Mouse (Mus musculus): ENCODE results near the gene Tnfrsf25.

The Tnfrsf25 gene

DNA sequence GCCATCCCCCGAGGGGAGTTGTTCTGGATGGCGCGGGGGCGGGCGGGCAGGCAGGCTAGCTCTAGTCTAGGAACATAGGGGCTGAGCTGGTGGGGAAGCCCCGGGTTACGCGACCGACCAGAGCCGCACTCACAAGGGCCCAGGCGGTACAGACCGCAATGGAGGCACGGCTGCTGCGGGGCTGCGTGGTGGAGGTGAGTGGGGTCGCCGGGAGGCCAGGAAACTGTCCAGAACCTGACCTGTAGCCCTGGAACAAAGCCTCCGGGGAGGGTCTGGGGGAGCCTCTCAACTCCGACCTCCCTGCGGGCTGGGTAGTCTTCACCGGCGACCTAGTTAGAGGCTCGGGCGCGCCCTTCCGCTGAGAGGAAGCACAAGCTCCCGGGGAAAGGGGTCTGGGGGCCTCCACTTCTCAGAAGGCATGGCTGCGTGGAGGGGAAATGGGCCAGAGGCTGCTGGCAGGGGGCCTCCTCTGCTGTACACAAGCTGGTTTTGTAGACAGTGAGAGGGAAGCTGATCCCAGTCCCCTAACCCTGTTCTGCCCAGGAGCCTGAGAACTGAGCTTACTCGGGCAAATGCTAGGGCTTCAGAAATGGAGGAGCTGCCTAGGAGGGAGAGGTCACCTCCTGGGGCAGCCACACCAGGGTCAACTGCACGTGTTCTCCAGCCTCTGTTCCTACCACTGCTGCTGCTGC is at the start of gene Tnfrsf25:
Tnfrsf25 (plus strand) TSS at position 14 of the 692 bp plus-strand sequence.
- CTCF ChIA-PET = no interaction called here

DNA sequence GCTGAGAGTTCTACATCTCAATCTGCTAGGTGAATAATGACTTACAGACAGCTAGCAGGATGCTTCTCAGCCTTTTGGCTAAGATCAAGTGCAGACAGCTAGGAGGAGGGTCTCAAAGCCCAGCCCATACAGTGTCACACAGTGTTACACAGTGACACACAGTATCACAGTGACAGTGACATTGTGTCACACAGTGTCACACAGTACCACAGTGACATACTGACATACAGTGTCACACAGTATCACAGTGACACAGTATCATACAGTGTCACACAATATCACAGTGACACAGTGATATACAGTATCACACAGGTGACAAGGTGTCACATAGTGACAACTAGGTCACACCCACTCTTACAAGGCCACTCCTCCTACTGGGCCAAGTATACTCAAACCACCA is 48.5 kb upstream of the Tnfrsf25 start:
- CTCF ChIA-PET = no interaction called here

DNA sequence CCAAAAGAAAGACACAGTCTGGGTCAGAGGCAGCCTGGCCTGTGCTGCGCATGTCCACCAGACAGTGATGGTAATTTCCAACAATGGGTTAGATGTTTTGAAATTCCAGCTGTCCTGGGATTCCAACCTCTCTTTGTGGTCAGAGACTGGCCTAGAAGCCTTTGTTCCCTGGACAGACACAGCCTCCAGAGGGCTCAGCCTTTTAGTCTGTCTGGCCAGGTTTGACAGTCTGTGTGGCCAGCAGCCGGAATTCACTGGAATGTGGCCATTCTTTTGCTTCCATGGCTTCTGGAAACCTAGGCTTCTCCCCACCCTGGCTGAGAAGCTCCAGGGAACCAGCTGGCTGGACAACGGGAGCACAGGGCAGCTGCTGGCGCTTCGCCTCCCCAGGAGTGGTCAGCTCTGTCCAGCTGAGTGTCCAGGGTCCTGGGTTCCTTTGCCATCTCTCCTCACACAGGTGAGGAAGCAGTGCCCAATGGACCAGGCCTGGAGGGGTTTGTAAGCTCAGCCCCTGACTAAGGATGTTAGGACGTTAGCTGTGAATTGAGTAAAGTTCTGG is 47.5 kb upstream of the Tnfrsf25 start:
- CTCF ChIA-PET = no interaction called here

DNA sequence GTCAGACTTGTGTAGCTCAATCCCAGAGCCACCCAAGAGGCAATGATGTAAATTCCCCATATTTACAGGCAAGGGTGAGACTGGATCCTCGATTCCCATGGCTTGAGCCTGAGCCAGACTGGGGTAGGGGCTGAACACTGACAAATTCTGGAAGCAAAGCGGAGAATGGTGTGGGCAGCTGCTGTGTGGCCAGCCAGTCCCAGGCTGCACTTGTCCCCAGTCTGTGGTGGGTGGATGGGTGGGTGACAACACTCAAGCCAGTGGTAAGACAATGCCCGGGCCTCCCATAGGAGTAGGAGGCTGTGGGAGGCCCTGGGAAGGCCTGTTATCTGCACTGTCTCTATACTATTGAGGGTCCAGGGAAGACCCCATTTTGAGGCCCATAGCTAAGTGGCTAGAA is 46.5 kb upstream of the Tnfrsf25 start:
- CTCF ChIA-PET = no interaction called here

DNA sequence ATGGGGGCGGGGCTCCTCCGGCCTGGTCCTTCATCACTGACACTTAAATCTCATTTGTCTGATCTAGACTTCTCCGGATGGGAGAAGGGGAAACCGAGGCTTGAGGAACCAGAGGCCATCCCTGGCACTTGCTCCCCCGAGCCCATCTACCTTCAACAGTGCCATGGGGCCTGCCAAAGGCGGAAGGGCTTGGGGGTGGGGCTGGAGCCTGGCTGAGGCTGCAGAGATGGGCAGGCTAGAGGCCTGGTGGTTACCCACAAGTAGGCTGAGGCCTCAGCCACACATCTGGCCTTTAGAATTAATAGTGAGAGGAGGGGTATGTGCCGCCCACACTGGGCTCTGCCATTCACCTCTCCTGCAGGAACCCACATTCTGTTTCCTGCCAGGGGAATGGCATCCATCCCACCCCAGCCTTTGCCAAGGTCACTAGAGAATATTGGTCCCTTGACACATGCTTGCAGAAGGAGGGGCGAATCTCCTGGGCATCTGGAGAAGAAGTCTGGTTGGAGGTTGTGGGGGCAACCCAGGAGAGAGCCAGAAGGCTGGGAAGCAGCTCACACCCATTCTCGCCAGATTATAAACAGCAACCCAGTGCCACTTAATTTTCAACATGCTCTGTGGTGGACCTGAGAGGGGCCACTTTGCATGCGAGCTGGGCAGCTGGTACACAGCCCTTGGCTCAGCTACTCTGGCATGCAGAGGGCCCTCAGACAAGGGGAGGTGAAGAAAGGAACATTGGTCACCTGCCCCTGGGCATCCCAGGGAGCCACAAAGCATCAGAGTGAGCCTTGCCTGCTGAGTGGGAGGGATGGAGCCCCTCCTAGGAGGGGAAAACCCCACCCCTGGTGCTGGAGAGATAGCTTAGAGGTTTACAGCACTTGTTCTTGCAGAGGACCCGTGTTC is 45.0 kb upstream of the Tnfrsf25 start:
- CTCF ChIA-PET = no interaction called here

DNA sequence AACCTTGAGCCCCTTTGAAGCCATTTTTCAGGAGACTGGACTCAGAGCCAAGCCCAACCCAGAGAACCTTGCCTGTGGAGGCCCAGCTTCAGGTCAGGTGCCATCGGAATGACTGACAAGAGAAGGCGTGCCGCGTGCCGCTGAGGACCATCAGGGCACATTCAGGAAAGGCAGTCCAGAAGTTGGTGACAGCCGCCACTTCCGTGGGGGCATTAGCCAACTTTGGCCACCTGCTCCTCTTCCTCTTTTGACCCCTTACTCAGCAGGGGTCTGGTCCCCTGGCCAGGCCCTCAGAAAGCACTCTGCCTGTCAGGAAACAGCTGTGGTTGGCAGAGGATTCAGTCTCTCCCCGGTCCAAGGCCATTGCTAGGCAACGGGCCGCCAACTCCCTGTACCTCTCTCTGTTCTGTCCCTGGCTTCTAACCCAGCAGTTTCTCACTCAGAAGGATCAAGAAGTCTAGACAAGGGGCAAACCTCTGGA is 43.6 kb upstream of the Tnfrsf25 start, which contains the start of gene Plekhg5:
Plekhg5 (plus strand) TSS at position 378 of the 481 bp plus-strand sequence.
- CTCF ChIA-PET = no interaction called here

DNA sequence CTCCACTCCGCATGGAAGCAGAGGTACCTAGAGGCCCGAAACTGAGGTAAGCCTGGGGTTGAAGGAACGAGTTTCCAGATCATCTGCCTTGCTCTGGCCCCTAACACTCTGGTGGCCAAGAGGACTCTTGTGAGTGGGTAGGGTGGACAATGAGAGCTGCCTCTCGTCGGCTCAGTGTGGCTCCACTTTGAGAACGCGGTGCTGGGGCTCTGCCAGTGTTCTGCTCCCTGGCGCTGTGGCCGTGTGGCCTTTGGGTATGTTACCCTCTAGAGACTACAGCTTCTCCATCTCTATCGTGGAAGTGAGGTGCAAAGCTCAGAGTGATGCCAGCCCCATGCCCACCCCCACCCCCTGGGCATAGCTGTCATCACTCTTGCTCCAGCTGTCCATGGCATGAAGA is 43.1 kb upstream of the Tnfrsf25 start:
- CTCF ChIA-PET = no interaction called here

DNA sequence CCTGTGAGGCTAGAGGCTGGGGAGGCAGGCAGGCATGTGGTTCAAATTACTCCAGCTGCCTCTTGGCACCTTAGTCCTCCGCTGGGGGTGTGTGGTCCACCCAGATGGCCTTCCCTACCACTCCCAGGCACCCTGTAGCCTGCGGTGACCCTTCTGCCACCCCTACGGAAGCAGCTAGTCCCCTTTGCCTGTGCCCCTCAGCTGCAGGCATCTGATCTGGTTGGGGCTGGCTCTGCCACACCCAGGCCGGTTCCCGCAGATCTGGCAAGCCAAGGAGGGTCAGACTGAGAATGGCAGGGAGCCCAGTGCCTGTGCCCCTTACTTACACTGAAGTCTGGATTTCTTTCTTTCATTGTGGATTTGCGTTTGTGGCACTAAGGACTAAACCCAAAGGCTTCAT is 42.0 kb upstream of the Tnfrsf25 start:
- CTCF ChIA-PET = no interaction called here

DNA sequence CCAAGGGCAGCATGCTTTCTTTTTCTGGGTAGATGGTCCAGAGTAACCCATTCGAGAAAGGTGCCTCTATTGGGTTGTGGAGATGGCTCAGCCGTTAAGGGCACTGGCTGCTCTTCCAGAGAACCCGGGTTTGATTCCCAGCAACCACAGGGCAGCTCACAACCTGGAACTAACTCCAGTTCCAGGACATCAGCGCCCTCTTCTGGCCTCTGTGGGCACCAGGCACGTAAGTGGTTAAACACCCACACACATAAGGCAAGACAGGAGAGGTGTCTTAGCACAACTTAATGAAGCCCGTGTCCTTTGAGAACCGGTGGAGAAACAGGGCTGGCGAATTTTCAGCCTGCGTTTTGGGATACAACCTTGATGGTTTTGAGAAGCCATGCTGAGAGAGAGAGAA is 41.2 kb upstream of the Tnfrsf25 start:
- CTCF ChIA-PET = no interaction called here

DNA sequence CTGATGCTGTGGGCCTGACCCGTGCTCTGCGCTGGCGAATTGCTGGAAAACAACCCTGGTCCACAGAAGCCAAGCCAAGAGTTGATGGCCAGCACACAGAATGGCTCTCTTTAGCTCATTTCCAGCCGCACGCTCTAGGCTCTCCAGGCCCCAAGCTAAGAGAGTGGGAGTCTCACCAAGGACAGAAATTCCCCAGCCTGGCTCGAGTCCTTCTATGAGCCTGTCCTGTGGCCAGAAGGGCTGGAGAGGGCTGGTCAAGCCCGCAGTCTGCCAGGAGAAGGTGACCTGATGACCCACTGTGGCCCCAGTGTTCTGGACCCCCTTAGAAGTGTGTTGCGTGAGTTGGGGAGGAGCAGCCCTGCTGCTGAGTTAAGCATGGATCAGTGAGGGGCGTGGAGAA is 38.5 kb upstream of the Tnfrsf25 start:
- CTCF ChIA-PET = no interaction called here

DNA sequence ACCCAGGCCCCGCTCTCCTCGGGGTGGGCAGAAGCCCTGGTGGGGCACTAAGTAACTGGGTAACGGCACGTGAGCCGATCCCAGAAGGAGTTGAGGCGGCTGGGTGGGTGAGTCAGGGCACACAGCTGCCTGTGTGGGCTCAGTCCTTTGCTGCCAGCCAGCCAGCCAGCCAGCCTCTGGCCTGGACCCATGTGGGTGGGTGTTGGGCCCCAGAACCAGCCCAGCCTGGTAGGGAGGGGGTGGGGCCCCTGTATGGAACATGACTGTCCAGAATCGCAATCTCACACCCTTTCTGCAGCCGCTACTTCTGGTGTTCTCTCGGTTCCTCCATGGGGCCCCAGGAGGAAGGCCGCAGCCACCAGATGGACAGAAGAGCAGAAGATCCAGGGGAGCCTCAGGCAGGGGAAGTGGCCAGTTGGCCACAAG is 37.6 kb upstream of the Tnfrsf25 start:
- CTCF ChIA-PET = no interaction called here

DNA sequence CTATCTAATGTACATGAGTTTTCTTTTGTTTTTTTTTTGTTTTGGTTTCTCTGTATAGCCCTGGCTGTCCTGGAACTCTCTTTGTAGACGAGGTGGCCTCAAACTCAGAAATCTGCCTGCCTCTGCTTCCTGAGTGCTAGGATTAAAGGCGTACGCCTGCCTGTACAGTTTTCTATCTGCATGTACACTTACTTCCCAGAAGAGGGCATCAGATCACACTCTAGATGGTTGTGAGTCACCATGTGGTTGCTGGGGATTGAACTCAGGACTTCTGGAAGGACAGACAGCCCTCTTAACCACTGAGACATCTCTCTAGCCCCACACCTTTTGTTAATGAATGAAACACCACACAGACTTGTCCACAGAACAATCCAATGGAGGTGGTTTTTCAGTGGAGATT is 36.5 kb upstream of the Tnfrsf25 start:
- CTCF ChIA-PET = no interaction called here

DNA sequence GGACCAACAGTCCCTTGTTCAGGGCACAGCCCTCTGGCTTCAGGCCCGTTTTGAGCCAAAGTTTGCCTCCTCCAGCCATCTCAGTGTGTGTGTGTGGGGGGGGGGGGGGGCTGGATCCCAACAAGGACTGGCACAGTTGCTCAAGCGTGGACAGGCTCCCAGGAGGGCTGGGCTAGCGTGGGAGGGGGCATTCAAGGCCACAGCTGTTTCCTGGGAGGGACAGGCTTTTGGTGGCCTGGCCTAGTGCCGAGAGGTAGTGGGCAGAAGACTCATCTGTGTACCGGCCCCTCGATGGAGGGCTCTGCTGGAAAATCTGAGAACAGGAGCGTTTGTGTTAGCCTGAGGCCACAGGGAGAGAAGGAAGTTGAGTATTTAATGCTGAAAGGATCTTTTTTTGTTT is 35.8 kb upstream of the Tnfrsf25 start:
- CTCF ChIA-PET = no interaction called here

DNA sequence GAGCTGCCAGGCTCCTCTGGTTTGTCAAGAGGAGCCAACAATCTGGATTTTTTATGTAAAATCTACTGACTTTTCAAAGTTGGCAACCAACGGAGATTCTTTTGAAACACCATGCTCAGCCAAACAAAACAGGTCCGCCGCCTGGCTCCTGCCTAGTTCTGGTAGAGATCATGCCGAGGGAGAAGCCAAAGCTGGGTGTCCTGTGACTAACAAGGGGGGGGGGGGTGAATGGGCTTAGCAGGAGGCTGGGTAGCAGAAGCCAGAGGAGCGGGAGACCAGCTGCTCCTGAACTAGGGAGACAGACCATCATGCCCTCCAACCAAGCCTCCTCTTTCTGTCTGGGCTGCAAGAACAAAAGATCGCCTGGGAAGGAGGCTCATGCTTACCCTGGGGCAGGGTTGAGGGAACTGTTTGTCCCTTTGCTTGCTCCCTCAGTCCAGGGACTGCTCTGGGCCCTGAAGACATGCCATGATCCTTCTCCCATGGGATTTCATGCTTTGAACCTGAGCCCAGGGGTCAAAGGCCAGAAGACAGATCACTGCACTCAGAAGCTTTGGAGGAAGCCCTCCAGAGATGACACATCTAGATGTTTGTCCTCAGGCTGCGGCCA is 32.0 kb upstream of the Tnfrsf25 start:
- CTCF ChIA-PET = interaction anchor here (0.5 to 0.6 kb wide), 2 partner anchors 112 to 1862 kb away, joined by 3 read pairs; no protein-coding TSS in a partner anchor

DNA sequence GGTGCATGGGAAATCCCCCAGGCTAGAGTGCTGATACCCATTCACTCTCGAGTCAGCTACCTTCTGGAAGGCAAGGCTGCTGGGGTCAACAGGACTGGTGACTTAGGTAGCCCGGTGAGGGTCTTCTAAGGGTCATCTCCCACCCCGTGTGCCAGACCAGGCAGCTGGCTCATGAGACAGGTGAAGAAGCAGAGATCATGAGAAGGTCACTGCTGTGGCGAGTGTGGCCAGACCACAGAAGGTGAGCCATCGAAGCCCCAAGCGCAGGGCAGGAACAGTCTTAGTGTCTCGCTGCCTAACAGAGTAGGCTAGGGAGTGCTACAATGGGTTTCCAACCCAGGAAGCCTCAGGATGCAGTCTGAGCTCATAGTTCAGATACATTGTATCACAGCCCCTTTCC is 31.1 kb upstream of the Tnfrsf25 start:
- CTCF ChIA-PET = no interaction called here

DNA sequence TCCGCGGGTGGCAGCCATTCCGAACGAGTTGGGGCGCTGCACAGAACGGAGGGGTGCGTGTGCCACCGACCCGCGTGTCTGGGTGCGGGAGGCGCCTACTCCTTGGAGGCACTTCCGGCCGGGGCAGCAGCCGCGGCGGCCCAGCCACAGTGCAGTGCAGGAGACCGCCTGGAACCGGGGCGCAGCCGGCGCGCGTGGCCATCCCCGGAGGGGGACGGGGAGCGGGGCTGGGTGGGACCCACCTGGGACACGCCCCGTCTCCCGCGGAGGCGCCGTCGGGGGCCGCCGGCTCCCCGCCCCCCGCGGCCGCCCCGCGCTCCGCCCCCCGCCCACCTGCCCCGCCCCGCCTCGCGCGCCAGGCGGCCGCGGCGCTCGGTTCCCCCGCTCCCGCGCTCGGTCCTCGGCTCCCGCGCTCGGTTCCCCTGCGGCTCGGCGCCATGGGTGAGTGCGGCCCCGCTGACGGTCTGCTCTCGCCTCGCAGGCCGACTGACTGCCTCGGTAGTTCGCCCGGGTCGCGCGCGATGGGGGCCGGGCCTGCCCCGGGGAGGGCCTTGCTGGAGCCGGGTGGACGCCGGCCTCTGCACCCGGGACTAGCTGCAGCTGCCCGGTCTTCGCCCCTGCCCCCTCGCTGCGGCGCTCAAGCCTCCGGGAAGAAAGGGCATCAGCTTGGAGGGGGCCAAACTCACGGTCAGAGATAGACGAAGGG is 29.1 kb upstream of the Tnfrsf25 start:
- CTCF ChIA-PET = no interaction called here

DNA sequence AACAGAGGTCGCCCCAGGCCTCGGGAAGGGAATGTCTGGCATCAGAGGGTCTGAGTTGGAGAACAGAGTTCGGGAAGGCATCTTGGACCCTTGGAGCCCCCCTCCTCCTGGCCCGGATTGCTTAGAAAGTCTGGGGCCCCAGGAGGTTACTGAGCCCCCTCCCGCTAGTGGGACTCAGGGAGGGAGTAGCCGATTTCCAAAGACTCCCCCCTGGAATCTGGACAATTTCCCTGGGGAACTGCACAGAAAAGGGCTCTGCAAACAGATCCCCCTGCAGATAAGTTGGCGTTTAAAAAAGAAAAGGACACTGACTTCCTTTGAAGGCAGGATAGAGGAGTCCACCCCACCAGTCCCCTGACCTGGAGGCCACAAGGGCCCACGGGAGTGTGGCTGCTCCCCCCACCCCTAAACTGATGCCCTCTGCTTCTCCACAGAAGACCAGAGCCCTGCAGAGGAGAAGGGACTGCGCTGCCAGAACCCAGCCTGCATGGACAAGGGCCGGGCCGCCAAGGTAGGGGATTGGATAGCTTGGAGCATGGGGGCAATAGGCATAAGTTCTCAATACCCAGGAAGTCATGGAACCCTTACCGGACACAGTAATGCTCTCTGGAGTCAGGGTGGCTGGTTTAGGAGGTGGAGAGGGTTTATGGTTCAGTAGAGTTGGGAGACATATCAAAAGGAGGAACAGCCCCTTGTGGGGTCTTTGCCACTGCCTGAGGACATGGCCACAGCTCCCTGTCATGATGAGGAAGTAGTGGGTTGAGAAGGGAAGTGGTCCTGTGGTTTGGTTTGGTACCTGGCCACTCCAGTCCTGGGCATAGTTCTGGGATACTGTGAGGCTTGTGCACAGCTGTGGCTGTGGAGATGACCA is 28.3 kb upstream of the Tnfrsf25 start:
- CTCF ChIA-PET = no interaction called here

DNA sequence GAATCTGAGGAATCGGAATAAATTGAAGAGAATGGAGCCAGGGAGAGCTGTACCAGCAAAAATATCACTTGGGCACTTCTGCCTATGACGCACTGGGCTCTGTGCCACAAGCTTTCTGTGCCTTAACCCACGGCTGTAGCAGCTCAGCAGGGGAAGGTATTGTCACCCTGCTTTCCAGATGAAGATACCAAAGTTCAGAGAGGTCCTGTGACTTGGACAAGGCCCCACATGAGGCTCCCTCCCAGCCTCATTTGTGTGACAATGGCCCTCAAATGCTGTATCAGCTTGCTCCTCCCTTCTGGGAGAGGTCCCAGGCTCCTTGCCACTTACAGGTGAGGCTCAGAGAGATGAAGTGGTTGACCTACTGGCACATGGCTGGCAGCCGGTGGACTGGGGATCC is 27.6 kb upstream of the Tnfrsf25 start:
- CTCF ChIA-PET = no interaction called here

DNA sequence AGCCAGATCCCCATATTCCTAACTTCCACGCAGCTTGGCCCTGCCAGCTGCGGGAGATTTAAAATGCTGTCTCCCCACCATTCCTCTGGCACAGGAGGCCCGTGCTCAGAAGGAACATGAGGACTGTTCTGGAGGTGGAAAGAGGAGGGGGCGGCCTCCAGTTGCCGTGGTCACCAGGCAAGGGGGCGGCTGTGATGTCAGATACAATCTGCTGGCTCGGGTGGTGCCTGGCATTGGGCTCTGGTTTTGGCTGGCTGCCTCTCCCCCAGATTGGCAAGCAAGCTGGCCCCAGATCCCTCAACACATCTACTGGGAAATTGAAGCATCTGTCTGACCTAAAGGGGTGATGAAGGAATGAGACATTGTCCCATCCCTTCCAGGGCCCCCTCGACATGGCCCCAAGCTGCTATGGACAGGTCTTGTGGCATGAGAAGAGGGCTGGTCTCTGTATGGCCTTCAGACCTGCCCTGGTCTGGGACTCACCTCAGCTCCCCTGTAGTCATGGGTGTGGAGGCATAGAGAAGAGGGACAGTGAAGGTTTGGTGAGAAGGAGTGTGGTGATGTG is 27.1 kb upstream of the Tnfrsf25 start:
- CTCF ChIA-PET = no interaction called here

DNA sequence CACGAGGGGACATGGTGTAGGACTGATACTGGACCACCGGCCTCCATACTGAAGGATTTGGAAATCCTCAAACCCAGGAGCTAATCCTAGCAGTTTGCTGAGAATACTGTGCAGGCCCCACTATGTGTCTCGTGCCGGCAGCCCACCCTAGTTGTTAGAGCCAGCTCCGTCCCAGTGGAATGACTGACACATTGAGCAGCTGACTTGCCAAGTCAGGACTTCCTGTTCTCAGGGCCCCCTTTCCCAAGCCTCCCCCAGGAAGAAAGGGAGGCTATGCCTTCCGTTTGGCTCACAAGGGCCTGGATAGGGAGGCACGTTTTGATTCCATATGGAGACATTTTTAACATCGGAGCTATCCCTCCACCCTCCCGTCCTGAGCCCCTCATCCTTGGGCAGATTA is 25.5 kb upstream of the Tnfrsf25 start:
- CTCF ChIA-PET = interaction anchor here (0.7 kb wide), 1 partner anchor 28 kb away, joined by 18 read pairs; no protein-coding TSS in a partner anchor

Measured in spleen, embryonic (tissue).